Mouse (Mus musculus) adrenal gland, postnatal 14 days (tissue): ENCODE data around the gene Shroom3. TPM values are rescaled to one million over a fixed set of nuclear protein-coding genes. Genes with fewer than 3 reads are reported as not detected.
A peak's percentile ranks its signal among the peaks of the same experiment; 100 is the strongest.

Experiments
- DNase-seq: peaks from one replicate; pipeline ENCODE4 v3.0.0; 2021; ENCODE audit warnings: mixed read lengths
- microRNA-seq, 2 experiments: library from miRNA; unstranded; fragments of <30 nt; microRNA quantifications; one replicate each; pipeline ENCODE4 v1.2.0; 2021
- total RNA-seq: library from RNA; stranded (reverse); gene quantifications from 2 replicates; pipeline ENCODE4 v1.2.3, GENCODE M21; 2021

Gene Shroom3
- total RNA-seq, 1 experiment from 2014 or later, result 7.9 TPM

GRCm38 (mm10) chr5:93005815-93006341 is 322.6 kb downstream of the Shroom3 start:
- DNase-seq, result peak; percentile 80

- no peak for DNase-seq
Measured at GRCm38 (mm10) chr5:93008256-93008655, 325.0 kb downstream of the Shroom3 start.

Small RNA genes lying within 50 kb of the gene (microRNA-seq; reads per million reads assigned to microRNA genes)
- gene Mir1961, result 0 reads per million in 2 experiments

Other genes starting within 250 kb of the Shroom3 start
- gene Nup54, start 248.2 kb upstream of the Shroom3 start, total RNA-seq, result 37.2 and 42.1 TPM in 2 replicates
- gene Scarb2, start 176.6 kb upstream of the Shroom3 start, total RNA-seq, result 67.4 and 73.7 TPM in 2 replicates
- gene Fam47e, start 128.4 kb upstream of the Shroom3 start, total RNA-seq, result not detected in 2 replicates
- gene Stbd1, start 80.4 kb upstream of the Shroom3 start, total RNA-seq, result 5.7 and 8.7 TPM in 2 replicates
- 0.37 and 0.68 TPM in 2 replicates for gene Ccdc158, start 8.2 kb upstream of the Shroom3 start, total RNA-seq